Mouse (Mus musculus): Measurements from ENCODE around the gene C2cd4c.
A peak's percentile ranks its signal among the peaks of the same experiment; 100 is the strongest.

The C2cd4c gene

GRCm38 (mm10) chr10:79612192-79613135 is 1.4 kb downstream of the C2cd4c start:
- DNase-seq (ENCODE audit: low spot score in 2 of 2): no peak

- no peak for DNase-seq (ENCODE audit: low spot score in 2 of 2)
Measured at GRCm38 (mm10) chr10:79611296-79611695, 2.5 kb downstream of the C2cd4c start.

- DNase-seq (ENCODE audit: low spot score in 2 of 2): no peak
Measured at GRCm38 (mm10) chr10:79609276-79609675, 4.5 kb downstream of the C2cd4c start.

GRCm38 (mm10) chr10:79607892-79608291 is 5.9 kb downstream of the C2cd4c start:
- DNase-seq (ENCODE audit: low spot score in 2 of 2): no peak

GRCm38 (mm10) chr10:79606537-79606936 is 7.3 kb downstream of the C2cd4c start:
- no peak for DNase-seq (ENCODE audit: low spot score in 2 of 2)

- peak in 1 of 2 experiments; percentile 61 for DNase-seq (ENCODE audit: low spot score in 2 of 2)
Measured at GRCm38 (mm10) chr10:79597936-79598230, 15.9 kb downstream of the C2cd4c start.

- peak; percentile 77 to 85 for DNase-seq (ENCODE audit: low spot score in 2 of 2)
Measured at GRCm38 (mm10) chr10:79597051-79597935, 16.5 kb downstream of the C2cd4c start.

- no peak for DNase-seq (ENCODE audit: low spot score in 2 of 2)
Measured at GRCm38 (mm10) chr10:79595590-79595929, 18.3 kb downstream of the C2cd4c start.

GRCm38 (mm10) chr10:79594872-79595589 is 18.8 kb downstream of the C2cd4c start:
- peak; percentile 52 to 79 for DNase-seq (ENCODE audit: low spot score in 2 of 2)

GRCm38 (mm10) chr10:79594111-79594510 is 19.7 kb downstream of the C2cd4c start:
- DNase-seq (ENCODE audit: low spot score in 2 of 2): no peak

- no peak for DNase-seq (ENCODE audit: low spot score in 2 of 2)
Measured at GRCm38 (mm10) chr10:79590702-79591101, 23.1 kb downstream of the C2cd4c start.

GRCm38 (mm10) chr10:79587752-79588126 is 26.1 kb downstream of the C2cd4c start:
- DNase-seq (ENCODE audit: low spot score in 2 of 2): no peak

GRCm38 (mm10) chr10:79587061-79587751 is 26.6 kb downstream of the C2cd4c start, which contains the start of gene Theg:
Gene Theg, minus strand, starts transcription at chr10:79587331.
- DNase-seq (ENCODE audit: low spot score in 2 of 2): no peak

GRCm38 (mm10) chr10:79586243-79586642 is 27.6 kb downstream of the C2cd4c start:
- DNase-seq (ENCODE audit: low spot score in 2 of 2): no peak

- no peak for DNase-seq (ENCODE audit: low spot score in 2 of 2)
Measured at GRCm38 (mm10) chr10:79585723-79586122, 28.1 kb downstream of the C2cd4c start.

GRCm38 (mm10) chr10:79585136-79585535 is 28.7 kb downstream of the C2cd4c start:
- no peak for DNase-seq (ENCODE audit: low spot score in 2 of 2)

GRCm38 (mm10) chr10:79584426-79584825 is 29.4 kb downstream of the C2cd4c start:
- DNase-seq (ENCODE audit: low spot score in 2 of 2): no peak

GRCm38 (mm10) chr10:79584021-79584420 is 29.8 kb downstream of the C2cd4c start:
- no peak for DNase-seq (ENCODE audit: low spot score in 2 of 2)

GRCm38 (mm10) chr10:79581501-79581900 is 32.3 kb downstream of the C2cd4c start:
- DNase-seq (ENCODE audit: low spot score in 2 of 2): no peak

- no peak for DNase-seq (ENCODE audit: low spot score in 2 of 2)
Measured at GRCm38 (mm10) chr10:79580811-79581210, 33.0 kb downstream of the C2cd4c start.

- no peak for DNase-seq (ENCODE audit: low spot score in 2 of 2)
Measured at GRCm38 (mm10) chr10:79580356-79580755, 33.5 kb downstream of the C2cd4c start.
